Mouse (Mus musculus) Patski (cell line): ENCODE results near the gene Rimbp2. TPM values are rescaled to one million over a fixed set of nuclear protein-coding genes. Genes with fewer than 3 reads are reported as not detected.

Experiments
- ATAC-seq: fragments of 100-300 bp; one replicate; pipeline ENCODE4 v1.8.0; 2021
- CTCF ChIA-PET: fragments of 350-600 bp; sonication (Branson Sonifier 250); formaldehyde crosslinking; loops from one replicate; lab custom pipeline; 2022; ENCODE audit warnings: inconsistent platforms; lab: Charles Lee
- POLR2A ChIA-PET: fragments of 350-600 bp; sonication (Branson Sonifier 250); formaldehyde crosslinking; loops from one replicate; lab custom pipeline; 2022; ENCODE audit warnings: antibody characterized with exemption, inconsistent platforms; lab: Charles Lee
- DNase-seq: peaks from one replicate; pipeline ENCODE4 v3.0.0-alpha.2; 2011; ENCODE audit warnings: low read depth, low spot score
- H3K27me3 ChIP-seq: fragments of 371-371 bp; one replicate; pipeline ENCODE4 v1.5.1; 2021
- CTCF ChIP-seq: fragments of 100-300 bp; IDR thresholded peaks from one replicate; pipeline ENCODE4 v1.5.1; 2021
- in situ Hi-C: fragments of 300-500 bp; cut with MboI; formaldehyde crosslinking; loops from 3 replicates; pipeline ENCODE4 v1.11.1; 2018; ENCODE audit warnings: low pct_unique_long_range_greater_than_20kb, mixed read lengths
- polyA plus RNA-seq: library from polyadenylated mRNA; unstranded; gene quantifications from one replicate; pipeline ENCODE4 v1.2.3, GENCODE M21; 2021

Rimbp2 gene
- polyA plus RNA-seq, 1 experiment from 2014 or later: not detected

GRCm38 (mm10) chr5:128935359-128935899 is 17.9 kb downstream of the Rimbp2 start:
- CTCF ChIA-PET: no interaction called here
- no peak for TF ChIP-seq CTCF
- no peaks in the 10 kb centered on the region for H3K27me3 ChIP-seq
- POLR2A ChIA-PET: no interaction called here
- DNase-seq (no peak), ATAC-seq (no peak)
- in situ Hi-C loops: no loop called here

- ChIA-PET CTCF (interaction anchor here (1.4 kb wide), 1 partner anchor 14 kb away, joined by 3 read pairs; no protein-coding TSS in a partner anchor), POLR2A (no interaction called here)
- in situ Hi-C loops: no loop called here
- no peak for ATAC-seq
- TF ChIP-seq CTCF: no peak
- no peak for DNase-seq
- no peaks in the 10 kb centered on the region for H3K27me3 ChIP-seq
Observed at GRCm38 (mm10) chr5:128932776-128933175, 20.5 kb downstream of the Rimbp2 start.

- H3K27me3 ChIP-seq: no peaks in the 10 kb centered on the region
- in situ Hi-C loops: no loop called here
- ChIA-PET CTCF (interaction anchor here (1.4 kb wide), 1 partner anchor 22 kb away, joined by 3 read pairs; no protein-coding TSS in a partner anchor), POLR2A (no interaction called here)
- no peak for ATAC-seq
- TF ChIP-seq CTCF: no peak
- DNase-seq: no peak
Observed at GRCm38 (mm10) chr5:128925073-128925472, 28.2 kb downstream of the Rimbp2 start.

GRCm38 (mm10) chr5:128920112-128920511 is 33.2 kb downstream of the Rimbp2 start:
- in situ Hi-C loops: no loop called here
- no peaks in the 10 kb centered on the region for H3K27me3 ChIP-seq
- no peak for TF ChIP-seq CTCF
- CTCF ChIA-PET: no interaction called here
- DNase-seq: no peak
- POLR2A ChIA-PET: no interaction called here
- ATAC-seq: no peak

GRCm38 (mm10) chr5:128917116-128917959 is 35.9 kb downstream of the Rimbp2 start:
- CTCF ChIA-PET: no interaction called here
- in situ Hi-C loops: no loop called here
- POLR2A ChIA-PET: no interaction called here
- ATAC-seq: no peak
- no peak for DNase-seq
- TF ChIP-seq CTCF: no peak
- H3K27me3 ChIP-seq: no peaks in the 10 kb centered on the region

GRCm38 (mm10) chr5:128913820-128914219 is 39.5 kb downstream of the Rimbp2 start:
- DNase-seq (no peak), ATAC-seq (no peak)
- in situ Hi-C loops: no loop called here
- no peaks in the 10 kb centered on the region for H3K27me3 ChIP-seq
- TF ChIP-seq CTCF: no peak
- ChIA-PET POLR2A (no interaction called here), CTCF (no interaction called here)

GRCm38 (mm10) chr5:128912374-128912773 is 40.9 kb downstream of the Rimbp2 start:
- CTCF ChIA-PET: no interaction called here
- POLR2A ChIA-PET: no interaction called here
- ATAC-seq (no peak), DNase-seq (no peak)
- H3K27me3 ChIP-seq: no peaks in the 10 kb centered on the region
- no peak for TF ChIP-seq CTCF
- in situ Hi-C loops: no loop called here

GRCm38 (mm10) chr5:128911593-128911992 is 41.7 kb downstream of the Rimbp2 start:
- ATAC-seq (no peak), DNase-seq (no peak)
- in situ Hi-C loops: no loop called here
- no peaks in the 10 kb centered on the region for H3K27me3 ChIP-seq
- POLR2A ChIA-PET: no interaction called here
- CTCF ChIA-PET: no interaction called here
- TF ChIP-seq CTCF: no peak

GRCm38 (mm10) chr5:128904113-128904512 is 49.2 kb downstream of the Rimbp2 start:
- ChIA-PET CTCF (no interaction called here), POLR2A (no interaction called here)
- no peak for DNase-seq
- in situ Hi-C loops: no loop called here
- no peak for TF ChIP-seq CTCF
- peaks cover 4% of the 10 kb centered on the region for H3K27me3 ChIP-seq
- no peak for ATAC-seq

- no peak for TF ChIP-seq CTCF
- in situ Hi-C loops: no loop called here
- ChIA-PET POLR2A (no interaction called here), CTCF (no interaction called here)
- ATAC-seq (no peak), DNase-seq (no peak)
- peaks cover 4% of the 10 kb centered on the region for H3K27me3 ChIP-seq
Observed at GRCm38 (mm10) chr5:128903120-128903519, 50.2 kb downstream of the Rimbp2 start.

- in situ Hi-C loops: no loop called here
- no peak for TF ChIP-seq CTCF
- ATAC-seq (no peak), DNase-seq (no peak)
- ChIA-PET CTCF (no interaction called here), POLR2A (no interaction called here)
- H3K27me3 ChIP-seq: peaks cover 4% of the 10 kb centered on the region
Observed at GRCm38 (mm10) chr5:128899971-128900370, 53.3 kb downstream of the Rimbp2 start.
